In the genomic region with DNA sequence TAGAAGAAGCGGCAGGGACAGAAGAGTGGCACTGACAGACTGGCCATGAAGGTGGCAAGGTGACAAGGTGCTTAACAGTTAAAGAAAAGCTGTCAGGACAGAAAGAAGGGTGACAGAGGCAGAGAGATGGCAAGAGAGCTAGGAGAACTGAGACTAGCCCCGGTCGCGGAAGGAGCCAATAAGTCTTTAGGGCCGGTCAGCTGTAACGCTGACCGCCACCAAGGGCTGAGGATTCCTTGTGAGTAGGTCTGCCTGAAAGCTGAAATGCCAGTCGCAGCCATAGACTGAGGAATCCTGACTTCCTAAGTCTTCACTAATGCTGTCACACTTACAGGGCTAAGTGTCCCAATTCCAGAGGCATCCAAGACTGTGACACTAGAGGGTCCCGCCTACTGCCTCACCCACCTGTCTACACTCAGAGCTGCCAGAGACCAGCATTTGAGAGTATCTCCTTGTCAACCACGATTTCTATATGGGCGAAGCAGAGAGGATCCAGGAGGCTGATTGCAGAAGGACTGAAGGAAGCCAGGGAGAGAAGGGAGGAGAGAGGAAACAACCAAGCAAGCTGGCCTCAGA, we compare ENCODE assay signal across 8 mouse cellular contexts. TPM values are rescaled to one million over a fixed set of nuclear protein-coding genes. Genes with fewer than 3 reads are reported as not detected.
DNase-seq lines count a peak whose midpoint lies in the region; ATAC-seq lines count a peak whose summit lies in the region.

No protein-coding gene starts in this region.

- WGBS in kidney, embryonic 15.5 days, result 50% methylated on average over 11 of the region's 11 CpGs
- 63% methylated on average over 11 of the region's 11 CpGs for WGBS in forebrain, embryonic 16.5 days
- WGBS in midbrain, embryonic 10.5 days, result 62% methylated on average over 11 of the region's 11 CpGs

- H3K4me3 ChIP-seq in kidney, embryonic 15.5 days (replicated peaks), result no peak overlapping the region; the same call in 1 of the 2 replicates
- H3K4me3 ChIP-seq in forebrain, embryonic 16.5 days (replicated peaks; ENCODE audit: low read length), result no peak overlapping the region
- peak overlapping the region; percentile 3 for H3K4me3 ChIP-seq in midbrain, embryonic 10.5 days

- peaks cover 18% of the 10 kb centered on the region for H3K4me1 ChIP-seq in kidney, embryonic 15.5 days
- peaks cover 10% of the 10 kb centered on the region for H3K4me1 ChIP-seq in forebrain, embryonic 16.5 days (replicated peaks; ENCODE audit: control insufficient read depth, insufficient read depth, low read length)
- H3K4me1 ChIP-seq in midbrain, embryonic 10.5 days, result peaks cover 27% of the 10 kb centered on the region

- H3K27ac ChIP-seq in kidney, embryonic 15.5 days, result 0 out of 2 replicates have a peak overlapping the region, but pooled peaks have one; percentile 67
- H3K27ac ChIP-seq in forebrain, embryonic 16.5 days (ENCODE audit: low read length), result no peak overlapping the region; the same call in 1 of the 2 replicates
- H3K27ac ChIP-seq in midbrain, embryonic 10.5 days (replicated peaks), result peak overlapping the region; percentile 0; the same call in 1 of the 2 replicates

- no peak overlapping the region for H3K9ac ChIP-seq in kidney, embryonic 15.5 days
- no peak overlapping the region; the same call in 1 of the 2 replicates for H3K9ac ChIP-seq in forebrain, embryonic 16.5 days (replicated peaks; ENCODE audit: low read depth, low read length)

- ATAC-seq in kidney, embryonic 15.5 days (replicated peaks; ENCODE audit: low FRiP score), result peak; percentile 34; the same call in 1 of the 2 replicates
- ATAC-seq in forebrain, embryonic 16.5 days, result peak; percentile 23; the same call in 1 of the 2 replicates

- H3K27me3 ChIP-seq in kidney, embryonic 15.5 days, result no peaks in the 10 kb centered on the region
- H3K27me3 ChIP-seq in forebrain, embryonic 16.5 days (replicated peaks; ENCODE audit: control insufficient read depth, insufficient read depth, low read length), result no peaks in the 10 kb centered on the region
- H3K27me3 ChIP-seq in midbrain, embryonic 10.5 days (ENCODE audit: low read depth, poor library complexity, severe bottlenecking), result no peaks in the 10 kb centered on the region

- H3K9me3 ChIP-seq in kidney, embryonic 15.5 days (replicated peaks), result no peaks in the 10 kb centered on the region
- no peaks in the 10 kb centered on the region for H3K9me3 ChIP-seq in forebrain, embryonic 16.5 days (ENCODE audit: control insufficient read depth, low read length)
- no peaks in the 10 kb centered on the region for H3K9me3 ChIP-seq in midbrain, embryonic 10.5 days (replicated peaks)

- DNase-seq in kidney, adult 11 months, result no peak
- peak; percentile 51 for DNase-seq in brain, adult 2 months (ENCODE audit: low read depth, low spot score)
- DNase-seq in midbrain, embryonic 10.5 days (ENCODE audit: low spot score), result no peak
- DNase-seq in ovary, postnatal 36 days (ENCODE audit: low spot score), result no peak
- no peak for DNase-seq in left cerebral cortex, adult 11 months (ENCODE audit: low spot score)
- DNase-seq in ovary, adult 18-20 months (ENCODE audit: low spot score), result no peak

- no peaks in the 10 kb centered on the region for H3K36me3 ChIP-seq in kidney, embryonic 15.5 days
- no peaks in the 10 kb centered on the region for H3K36me3 ChIP-seq in forebrain, embryonic 16.5 days (ENCODE audit: control insufficient read depth, insufficient read depth)
- H3K36me3 ChIP-seq in midbrain, embryonic 10.5 days, result no peaks in the 10 kb centered on the region

- peak overlapping the region; percentile 50 for H3K4me2 ChIP-seq in kidney, embryonic 15.5 days
- peak overlapping the region; percentile 46 for H3K4me2 ChIP-seq in forebrain, embryonic 16.5 days (ENCODE audit: low read length)

RNA-seq across cellular contexts. Expression of gene Plekhb1, which starts 1.6 kb away (rescaled TPM):
- polyA plus RNA-seq in kidney, embryonic 15.5 days (2015; fragmentation: Nextera tagmentation; extraction: Ambion mirVana), result 3.5 and 4.4 TPM in 2 replicates
- 7.1 and 7.6 TPM in 2 replicates for polyA plus RNA-seq in forebrain, embryonic 16.5 days (2015; fragmentation: Nextera tagmentation; extraction: Ambion mirVana)
- polyA plus RNA-seq in midbrain, embryonic 10.5 days (2016; fragmentation: Nextera tagmentation; extraction: Ambion mirVana), result 4.2 and 4.4 TPM in 2 replicates

RNA-seq across cellular contexts. Expression of gene Fam168a, which starts 42.6 kb away (rescaled TPM):
- 38.4 and 46.1 TPM in 2 replicates for polyA plus RNA-seq in kidney, embryonic 15.5 days (2015; fragmentation: Nextera tagmentation; extraction: Ambion mirVana)
- polyA plus RNA-seq in forebrain, embryonic 16.5 days (2015; fragmentation: Nextera tagmentation; extraction: Ambion mirVana), result 118 and 119 TPM in 2 replicates
- 29.3 and 37.3 TPM in 2 replicates for polyA plus RNA-seq in midbrain, embryonic 10.5 days (2016; fragmentation: Nextera tagmentation; extraction: Ambion mirVana)

RNA-seq across cellular contexts. Expression of gene Mrpl48, which starts 55.7 kb away (rescaled TPM):
- 81.2 and 92.4 TPM in 2 replicates for polyA plus RNA-seq in kidney, embryonic 15.5 days (2015; fragmentation: Nextera tagmentation; extraction: Ambion mirVana)
- polyA plus RNA-seq in forebrain, embryonic 16.5 days (2015; fragmentation: Nextera tagmentation; extraction: Ambion mirVana), result 70.1 and 73.5 TPM in 2 replicates
- 63.2 and 68.9 TPM in 2 replicates for polyA plus RNA-seq in midbrain, embryonic 10.5 days (2016; fragmentation: Nextera tagmentation; extraction: Ambion mirVana)

RNA-seq across cellular contexts. Expression of gene Rab6a, which starts 56.6 kb away (rescaled TPM):
- polyA plus RNA-seq in kidney, embryonic 15.5 days (2015; fragmentation: Nextera tagmentation; extraction: Ambion mirVana), result 102 and 105 TPM in 2 replicates
- 209 and 217 TPM in 2 replicates for polyA plus RNA-seq in forebrain, embryonic 16.5 days (2015; fragmentation: Nextera tagmentation; extraction: Ambion mirVana)
- 98.2 and 105 TPM in 2 replicates for polyA plus RNA-seq in midbrain, embryonic 10.5 days (2016; fragmentation: Nextera tagmentation; extraction: Ambion mirVana)
